Mouse (Mus musculus): ENCODE data around the gene Kif26b. TPM values are rescaled to one million over a fixed set of nuclear protein-coding genes. Genes with fewer than 3 reads are reported as not detected.

Kif26b gene
- polyA plus RNA-seq, 1 experiment from 2014 or later: 32.0 TPM

DNA sequence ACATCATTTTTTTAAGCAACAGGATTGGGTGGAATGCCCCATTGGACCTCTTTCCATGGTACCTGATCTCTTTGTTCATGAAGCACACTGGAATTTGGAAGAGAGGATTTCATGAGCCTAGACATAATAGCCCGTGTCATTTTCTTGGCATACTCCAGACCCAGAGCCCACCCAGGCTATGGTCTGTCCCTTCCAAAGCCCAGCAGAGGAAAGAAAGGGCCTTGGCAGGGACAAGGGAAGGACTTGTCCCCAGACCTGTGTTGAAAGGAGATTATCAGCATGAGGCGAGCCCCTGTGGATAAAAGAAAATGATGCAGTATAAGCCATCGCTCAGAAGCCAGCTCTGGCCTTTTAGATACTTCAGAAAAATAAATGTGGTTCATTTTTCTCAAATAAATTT is 196.6 kb downstream of the Kif26b start:
- H3K9me3 ChIP-seq: 0 out of 2 replicates have a peak, but pooled peaks cover 2% of the 10 kb centered on the region

DNA sequence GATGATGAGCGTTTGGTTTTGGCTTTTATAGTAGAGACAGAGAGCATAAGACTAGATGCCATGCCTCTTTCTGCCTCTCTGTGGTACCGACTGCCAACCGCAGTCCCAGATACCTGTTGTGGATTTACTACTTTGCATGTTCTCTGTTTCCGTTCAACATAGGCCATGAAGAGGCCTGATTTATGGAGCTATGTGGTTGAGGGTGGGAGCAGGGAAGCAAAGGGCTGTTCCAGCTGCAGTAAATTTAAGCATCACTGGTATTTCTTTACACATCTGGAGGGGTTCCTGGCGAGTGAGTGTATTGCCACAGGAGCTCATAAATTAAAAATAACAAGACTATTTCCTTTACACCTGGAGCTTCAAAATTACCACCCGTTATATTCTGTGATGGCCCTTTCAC is 199.3 kb downstream of the Kif26b start:
- Histone ChIP-seq H3K4me2 (no peak overlapping the region), H3K27me3 (peaks cover 4% of the 10 kb centered on the region; the same call in 1 of the 2 replicates), H3K36me3 (peaks cover under 1% of the 10 kb centered on the region; the same call in 1 of the 2 replicates), H3K9ac (replicated peaks) (no peak overlapping the region), H3K27ac (peak overlapping the region; percentile 37; the same call in 1 of the 2 replicates), H3K4me1 (replicated peaks) (peaks cover 49% of the 10 kb centered on the region), H3K9me3 (0 out of 2 replicates have a peak, but pooled peaks cover 6% of the 10 kb centered on the region), H3K4me3 (replicated peaks) (no peak overlapping the region)
- WGBS: 13% methylated on average over 6 of the region's 6 CpGs
- peak; percentile 77 for ATAC-seq (ENCODE audit: insufficient number of reproducible peaks, insufficient read depth, low FRiP score, low TSS enrichment, low read depth)

More for the DNA sequence above, 196.6 kb downstream of the Kif26b start:
- H3K4me2 ChIP-seq: no peak overlapping the region
- H3K9ac ChIP-seq (replicated peaks): no peak overlapping the region
- no peak for ATAC-seq (ENCODE audit: insufficient number of reproducible peaks, insufficient read depth, low FRiP score, low TSS enrichment, low read depth)
- H3K36me3 ChIP-seq: peaks cover 13% of the 10 kb centered on the region
- peaks cover 4% of the 10 kb centered on the region; the same call in 1 of the 2 replicates for H3K27me3 ChIP-seq
- peaks cover 33% of the 10 kb centered on the region for H3K4me1 ChIP-seq (replicated peaks)
- H3K4me3 ChIP-seq (replicated peaks): no peak overlapping the region
- no peak overlapping the region for H3K27ac ChIP-seq
- WGBS: 83% methylated on average over 3 of the region's 3 CpGs

DNA sequence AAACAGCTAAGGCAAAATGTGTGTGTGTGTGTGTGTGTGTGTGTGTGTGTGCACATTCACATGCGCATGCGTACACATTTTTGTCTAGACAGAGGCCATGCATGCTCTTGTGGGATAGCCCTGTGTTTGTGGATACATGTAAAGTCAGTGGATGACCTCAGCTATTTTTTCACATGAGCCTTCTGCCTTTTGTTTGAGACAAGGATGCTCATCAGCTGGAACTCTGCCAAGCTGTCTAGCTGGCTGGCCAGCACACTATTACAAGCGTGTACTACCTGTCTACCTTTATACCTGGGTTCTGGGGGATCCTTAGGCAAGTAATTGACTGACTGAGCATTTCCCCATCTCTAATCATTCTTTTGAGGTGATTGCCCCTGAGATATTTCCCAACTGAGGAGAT is 201.3 kb downstream of the Kif26b start:
- WGBS: 95% methylated on average over 3 of the region's 3 CpGs
- no peak overlapping the region for H3K4me2 ChIP-seq
- H3K27me3 ChIP-seq: peaks cover 7% of the 10 kb centered on the region; the same call in 1 of the 2 replicates
- no peak overlapping the region for H3K4me3 ChIP-seq (replicated peaks)
- H3K4me1 ChIP-seq (replicated peaks): peaks cover 69% of the 10 kb centered on the region
- no peaks in the 10 kb centered on the region; the same call in 1 of the 2 replicates for H3K36me3 ChIP-seq
- H3K9me3 ChIP-seq: 0 out of 2 replicates have a peak, but pooled peaks cover 6% of the 10 kb centered on the region
- H3K27ac ChIP-seq: no peak overlapping the region
- H3K9ac ChIP-seq (replicated peaks): no peak overlapping the region
- ATAC-seq (ENCODE audit: insufficient number of reproducible peaks, insufficient read depth, low FRiP score, low TSS enrichment, low read depth): no peak

DNA sequence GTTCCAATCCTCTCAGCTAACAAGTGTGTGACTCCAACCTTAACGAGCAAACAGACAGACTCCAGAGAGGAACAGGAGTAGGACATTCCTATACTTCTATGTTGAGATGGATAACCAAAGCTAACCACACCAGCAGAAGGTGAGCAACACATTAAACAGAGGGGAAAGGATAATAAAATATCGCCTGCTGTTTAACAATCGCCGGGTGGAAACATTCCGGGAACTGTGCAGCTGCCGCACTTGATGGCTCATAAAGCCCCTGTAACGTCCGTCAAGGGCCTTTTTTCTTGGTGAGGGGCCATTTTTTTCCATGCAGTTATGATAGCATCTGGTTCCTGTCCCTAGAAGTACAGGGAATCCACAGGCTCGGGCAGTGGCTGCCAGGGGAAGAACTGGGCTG is 204.1 kb downstream of the Kif26b start:
- 7% methylated on average over 9 of the region's 9 CpGs for WGBS
- ATAC-seq (ENCODE audit: insufficient number of reproducible peaks, insufficient read depth, low FRiP score, low TSS enrichment, low read depth): peak; percentile 49; the same call in 1 of the 2 replicates

DNA sequence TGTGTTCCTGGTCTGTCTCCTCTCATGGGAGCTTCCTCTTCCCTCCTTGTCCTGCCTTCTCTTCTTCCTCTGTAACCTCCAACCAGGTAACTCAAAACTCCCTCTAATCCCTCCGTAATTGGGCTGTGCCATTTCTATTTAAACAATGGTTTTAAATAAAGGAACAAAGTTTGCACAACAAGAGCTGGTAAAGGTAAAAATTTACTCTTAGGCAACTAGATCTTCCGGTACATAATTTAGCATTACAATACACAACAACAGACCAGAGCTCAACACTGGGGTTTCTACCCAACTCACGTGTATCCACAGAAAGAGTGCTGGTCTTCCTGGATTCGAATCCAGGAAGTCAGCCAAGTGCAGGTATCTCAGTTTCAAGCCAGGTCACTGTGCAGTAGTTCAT is 205.7 kb downstream of the Kif26b start:
- H3K4me3 ChIP-seq (replicated peaks): no peak overlapping the region
- H3K9ac ChIP-seq (replicated peaks): no peak overlapping the region
- H3K4me2 ChIP-seq: no peak overlapping the region
- 0 out of 2 replicates have a peak, but pooled peaks cover 6% of the 10 kb centered on the region for H3K9me3 ChIP-seq
- H3K27ac ChIP-seq: no peak overlapping the region
- peaks cover 4% of the 10 kb centered on the region; the same call in 1 of the 2 replicates for H3K27me3 ChIP-seq
- H3K4me1 ChIP-seq (replicated peaks): peaks cover 53% of the 10 kb centered on the region
- no peak for ATAC-seq (ENCODE audit: insufficient number of reproducible peaks, insufficient read depth, low FRiP score, low TSS enrichment, low read depth)
- no peaks in the 10 kb centered on the region for H3K36me3 ChIP-seq
- WGBS: 79% methylated on average over 4 of the region's 4 CpGs

More for the DNA sequence above, 204.1 kb downstream of the Kif26b start:
- H3K9ac ChIP-seq (replicated peaks): no peak overlapping the region
- peaks cover 69% of the 10 kb centered on the region for H3K4me1 ChIP-seq (replicated peaks)
- H3K9me3 ChIP-seq: 0 out of 2 replicates have a peak, but pooled peaks cover 6% of the 10 kb centered on the region
- H3K4me2 ChIP-seq: peak overlapping the region; percentile 26
- no peaks in the 10 kb centered on the region for H3K36me3 ChIP-seq
- H3K27me3 ChIP-seq: peaks cover 4% of the 10 kb centered on the region; the same call in 1 of the 2 replicates
- peak overlapping the region; percentile 72; the same call in 1 of the 2 replicates for H3K27ac ChIP-seq
- H3K4me3 ChIP-seq (replicated peaks): no peak overlapping the region

DNA sequence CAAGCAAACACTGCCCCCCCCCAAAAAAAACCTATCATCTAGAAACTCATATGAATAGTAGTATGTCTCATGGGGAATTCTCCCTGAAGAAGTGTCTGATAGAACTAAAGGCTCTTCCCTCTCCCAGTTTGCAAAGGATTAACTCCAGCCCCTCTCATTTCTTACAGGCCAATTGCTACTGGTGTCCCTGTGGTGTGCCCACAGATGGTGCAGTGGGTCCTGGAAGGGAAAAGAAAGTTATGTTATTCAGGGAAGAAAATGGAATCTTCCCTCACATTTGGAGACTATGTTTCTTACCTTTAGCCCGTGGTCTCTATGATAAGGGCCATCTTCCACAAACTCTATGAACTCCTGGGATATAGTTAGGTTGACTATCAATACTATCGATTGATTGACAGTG is 208.0 kb downstream of the Kif26b start:
- H3K4me2 ChIP-seq: no peak overlapping the region
- peaks cover 46% of the 10 kb centered on the region for H3K4me1 ChIP-seq (replicated peaks)
- H3K9me3 ChIP-seq: no peaks in the 10 kb centered on the region
- 93% methylated on average over 2 of the region's 2 CpGs for WGBS
- H3K36me3 ChIP-seq: 0 out of 2 replicates have a peak, but pooled peaks cover 2% of the 10 kb centered on the region
- no peak for ATAC-seq (ENCODE audit: insufficient number of reproducible peaks, insufficient read depth, low FRiP score, low TSS enrichment, low read depth)
- H3K4me3 ChIP-seq (replicated peaks): no peak overlapping the region
- H3K27me3 ChIP-seq: peaks cover 4% of the 10 kb centered on the region; the same call in 1 of the 2 replicates
- no peak overlapping the region for H3K27ac ChIP-seq
- no peak overlapping the region for H3K9ac ChIP-seq (replicated peaks)

DNA sequence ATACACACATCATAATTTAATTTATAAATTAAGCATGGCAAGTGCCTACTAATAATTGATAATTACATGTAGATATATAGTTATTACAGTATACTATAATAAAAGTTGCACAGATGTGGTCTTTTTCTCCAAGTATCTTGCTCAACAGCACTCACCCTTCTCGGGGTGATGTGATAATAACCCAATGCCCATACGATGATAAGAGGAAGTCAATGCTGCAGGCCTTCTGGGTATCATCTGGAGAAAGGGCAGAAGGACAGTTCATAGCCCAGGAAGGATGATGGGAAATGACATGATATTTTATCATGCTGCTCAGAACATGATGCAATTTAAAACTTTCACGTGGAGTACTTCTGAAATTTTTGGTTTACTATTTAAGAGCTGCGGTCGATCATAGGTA is 214.9 kb downstream of the Kif26b start:
- WGBS: 85% methylated on average over 5 of the region's 5 CpGs
- no peak overlapping the region for H3K27ac ChIP-seq
- no peak for ATAC-seq (ENCODE audit: insufficient number of reproducible peaks, insufficient read depth, low FRiP score, low TSS enrichment, low read depth)
- peaks cover 36% of the 10 kb centered on the region for H3K4me1 ChIP-seq (replicated peaks)
- no peak overlapping the region for H3K9ac ChIP-seq (replicated peaks)
- no peak overlapping the region for H3K4me2 ChIP-seq
- H3K36me3 ChIP-seq: 0 out of 2 replicates have a peak, but pooled peaks cover 2% of the 10 kb centered on the region
- no peaks in the 10 kb centered on the region for H3K27me3 ChIP-seq
- H3K9me3 ChIP-seq: no peaks in the 10 kb centered on the region
- no peak overlapping the region for H3K4me3 ChIP-seq (replicated peaks)

DNA sequence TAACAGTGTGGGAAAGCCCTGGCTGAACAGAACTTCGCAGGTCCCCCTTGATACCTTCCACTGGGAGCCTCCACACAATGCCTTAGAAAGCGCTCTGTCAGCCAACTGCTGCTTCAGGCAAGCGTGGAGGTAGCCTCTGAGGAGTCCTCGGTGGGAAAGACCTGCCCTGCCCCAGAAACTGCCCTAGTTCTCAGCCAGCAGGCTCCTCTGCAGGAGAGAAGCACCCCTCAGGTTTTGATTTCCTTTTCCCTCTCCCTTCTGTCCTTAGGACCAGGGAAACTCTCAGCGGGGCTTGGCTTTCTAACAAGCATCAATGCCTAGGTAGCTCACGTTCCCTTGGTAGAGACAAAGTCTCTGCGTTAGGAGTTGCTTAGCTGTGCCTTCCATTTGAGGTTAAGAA is 215.6 kb downstream of the Kif26b start:
- no peak overlapping the region for H3K4me2 ChIP-seq
- H3K27me3 ChIP-seq: no peaks in the 10 kb centered on the region
- no peak overlapping the region for H3K27ac ChIP-seq
- H3K9ac ChIP-seq (replicated peaks): no peak overlapping the region
- no peak overlapping the region for H3K4me3 ChIP-seq (replicated peaks)
- ATAC-seq (ENCODE audit: insufficient number of reproducible peaks, insufficient read depth, low FRiP score, low TSS enrichment, low read depth): no peak
- WGBS: 62% methylated on average over 7 of the region's 7 CpGs
- H3K9me3 ChIP-seq: no peaks in the 10 kb centered on the region
- 0 out of 2 replicates have a peak, but pooled peaks cover 2% of the 10 kb centered on the region for H3K36me3 ChIP-seq
- H3K4me1 ChIP-seq (replicated peaks): peaks cover 36% of the 10 kb centered on the region

DNA sequence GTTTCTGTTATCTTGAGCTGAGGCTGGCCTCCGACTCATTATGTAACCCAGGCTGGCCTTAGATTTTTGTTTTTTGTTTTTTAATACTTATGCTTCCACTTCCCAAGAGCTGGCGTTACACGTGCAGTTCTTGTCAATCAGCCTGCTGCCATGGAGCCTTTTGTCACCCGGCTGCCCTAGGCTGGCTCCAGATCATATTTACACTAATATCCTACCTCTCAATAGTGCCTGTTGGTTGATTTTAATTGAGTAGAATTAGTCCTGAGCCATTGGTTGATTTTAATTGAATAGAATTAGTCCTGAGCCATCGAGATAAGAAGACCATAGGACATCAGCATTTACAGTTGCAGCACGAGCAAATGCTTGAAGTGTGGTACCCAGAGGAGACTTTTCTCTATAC is 216.0 kb downstream of the Kif26b start:
- Histone ChIP-seq H3K27ac (no peak overlapping the region), H3K27me3 (no peaks in the 10 kb centered on the region), H3K4me2 (no peak overlapping the region), H3K9me3 (no peaks in the 10 kb centered on the region), H3K4me3 (replicated peaks) (no peak overlapping the region), H3K9ac (replicated peaks) (no peak overlapping the region), H3K36me3 (0 out of 2 replicates have a peak, but pooled peaks cover 2% of the 10 kb centered on the region), H3K4me1 (replicated peaks) (peaks cover 36% of the 10 kb centered on the region)
- WGBS: 89% methylated on average over 6 of the region's 6 CpGs
- ATAC-seq (ENCODE audit: insufficient number of reproducible peaks, insufficient read depth, low FRiP score, low TSS enrichment, low read depth): no peak

DNA sequence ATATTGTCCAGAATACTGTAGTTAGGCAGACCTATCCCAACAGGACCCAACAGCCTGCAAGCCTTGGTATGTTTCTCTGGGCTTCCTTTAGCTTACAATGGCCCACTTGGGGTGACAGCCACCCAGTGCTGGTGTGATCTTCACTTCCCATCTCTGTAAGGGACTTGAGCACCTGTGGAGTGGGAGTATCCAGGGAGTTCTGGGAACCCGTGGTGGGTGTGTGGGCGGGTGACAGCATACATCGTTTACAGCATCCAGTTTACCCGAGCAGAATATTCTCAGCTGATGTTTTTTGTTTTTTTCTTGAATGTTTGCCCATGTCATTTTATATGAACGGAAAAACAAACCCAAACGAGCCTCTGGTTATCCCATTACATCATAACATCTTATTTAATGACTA is 216.5 kb downstream of the Kif26b start:
- no peak for ATAC-seq (ENCODE audit: insufficient number of reproducible peaks, insufficient read depth, low FRiP score, low TSS enrichment, low read depth)
- H3K36me3 ChIP-seq: 0 out of 2 replicates have a peak, but pooled peaks cover 2% of the 10 kb centered on the region
- no peak overlapping the region for H3K4me3 ChIP-seq (replicated peaks)
- H3K27ac ChIP-seq: no peak overlapping the region
- H3K4me1 ChIP-seq (replicated peaks): peaks cover 35% of the 10 kb centered on the region
- H3K27me3 ChIP-seq: no peaks in the 10 kb centered on the region
- no peak overlapping the region for H3K4me2 ChIP-seq
- H3K9ac ChIP-seq (replicated peaks): no peak overlapping the region
- no peaks in the 10 kb centered on the region for H3K9me3 ChIP-seq
- 66% methylated on average over 6 of the region's 6 CpGs for WGBS

DNA sequence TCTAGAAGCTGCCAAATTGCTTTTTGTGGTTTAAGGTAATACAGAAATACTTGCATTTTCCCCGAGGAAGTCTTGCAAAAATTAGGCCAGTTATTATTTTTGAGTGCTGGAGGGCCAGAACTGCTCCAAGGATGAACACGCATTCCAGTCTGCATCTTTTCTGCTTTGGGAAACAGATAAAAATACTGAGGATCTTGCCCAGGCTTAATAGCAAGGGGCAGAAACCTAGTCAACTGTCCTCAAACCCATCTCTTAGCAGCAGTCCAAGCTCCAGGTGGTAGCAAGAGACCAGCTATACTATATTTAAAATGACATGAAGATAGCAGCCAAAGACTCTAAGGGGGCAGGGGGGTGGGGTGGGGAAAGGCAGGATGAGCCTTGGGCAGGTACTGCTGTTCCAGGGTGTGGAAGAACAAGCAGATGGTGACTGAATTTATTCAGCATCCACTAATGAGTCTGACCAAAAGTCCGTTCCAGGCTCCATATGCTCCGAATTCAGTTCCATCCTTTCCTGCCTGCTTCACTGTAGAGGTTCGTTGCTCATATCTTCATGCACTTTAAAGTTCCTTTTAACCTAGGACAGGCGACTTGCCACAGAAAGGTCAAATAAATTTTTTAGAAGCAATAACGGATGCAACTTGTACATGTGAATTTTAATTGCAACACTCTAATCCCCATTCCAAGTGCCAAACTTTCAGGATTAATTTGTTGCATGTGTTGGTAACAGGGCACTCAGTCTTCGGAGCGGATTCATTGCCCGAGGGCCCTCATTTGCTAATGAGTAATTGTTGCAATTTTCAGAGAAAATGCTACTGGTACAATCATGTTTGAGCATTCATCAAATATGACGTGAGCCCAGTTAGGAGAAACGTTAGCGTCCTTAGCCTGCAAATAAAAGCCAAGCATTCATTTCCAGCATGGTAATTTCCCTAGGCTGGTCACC is 218.6 kb downstream of the Kif26b start:
- Histone ChIP-seq H3K9ac (replicated peaks) (no peak overlapping the region), H3K27ac (no peak overlapping the region), H3K27me3 (no peaks in the 10 kb centered on the region), H3K36me3 (no peaks in the 10 kb centered on the region; the same call in 1 of the 2 replicates), H3K9me3 (no peaks in the 10 kb centered on the region), H3K4me1 (replicated peaks) (peaks cover 32% of the 10 kb centered on the region), H3K4me2 (no peak overlapping the region; the same call in 1 of the 2 replicates), H3K4me3 (replicated peaks) (no peak overlapping the region)
- ATAC-seq (ENCODE audit: insufficient number of reproducible peaks, insufficient read depth, low FRiP score, low TSS enrichment, low read depth): no peak
- WGBS: 31% methylated on average over 13 of the region's 13 CpGs
